Mouse (Mus musculus): ENCODE data around the gene Phldb2. TPM values are rescaled to one million over a fixed set of nuclear protein-coding genes. Genes with fewer than 3 reads are reported as not detected.
A peak's percentile ranks its signal among the peaks of the same experiment; 100 is the strongest.

Gene Phldb2
- total RNA-seq, 2 experiments from 2014 or later = not detected

DNA sequence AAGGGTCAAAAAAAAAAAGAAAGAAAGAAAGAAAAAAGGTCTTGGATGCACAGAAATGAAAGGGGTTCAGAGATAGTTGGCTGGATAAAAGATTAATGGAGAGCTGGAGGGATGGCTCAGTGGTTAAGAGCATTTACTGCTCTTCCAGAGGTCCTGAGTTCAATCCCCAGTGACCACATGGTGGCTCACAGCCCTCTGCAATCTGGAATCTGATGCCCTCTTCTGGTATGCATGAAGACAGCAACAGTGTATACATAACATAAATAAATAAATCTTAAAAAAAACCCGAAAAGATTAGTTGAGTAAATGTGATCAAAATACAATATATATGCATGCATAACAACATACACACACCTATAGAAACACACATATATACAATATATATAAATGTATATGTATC lies 192.0 kb downstream of the Phldb2 start:
- ATAC-seq (replicated peaks; ENCODE audit: low FRiP score, poor library complexity, severe bottlenecking) = no peak

DNA sequence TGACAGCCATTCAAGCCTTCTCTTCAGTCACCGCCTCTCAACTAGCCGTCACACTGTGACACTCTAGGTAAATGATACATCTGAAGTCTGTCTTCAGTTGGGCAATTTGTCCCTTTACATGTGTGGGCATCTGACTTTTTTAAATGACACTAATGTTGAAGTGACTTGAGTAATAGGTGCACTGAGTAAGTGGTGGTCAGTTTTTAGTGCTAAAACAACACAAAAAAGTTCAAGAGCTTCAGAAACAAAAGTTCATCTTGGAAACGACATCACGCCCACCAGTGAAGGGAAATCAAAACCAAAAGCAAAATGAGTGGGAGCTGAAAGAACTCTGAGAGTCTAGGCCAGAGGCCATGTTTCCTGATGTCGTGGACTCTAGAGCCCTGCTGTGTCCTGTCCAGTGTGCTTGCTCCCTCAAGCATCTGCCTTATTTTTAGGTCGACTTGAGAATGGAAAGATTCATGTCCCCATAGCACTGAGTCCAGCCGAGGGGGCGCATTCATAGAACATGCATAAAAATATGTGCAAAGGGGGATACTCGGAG lies 194.6 kb downstream of the Phldb2 start:
- ATAC-seq (replicated peaks; ENCODE audit: low FRiP score, poor library complexity, severe bottlenecking) = no peak

DNA sequence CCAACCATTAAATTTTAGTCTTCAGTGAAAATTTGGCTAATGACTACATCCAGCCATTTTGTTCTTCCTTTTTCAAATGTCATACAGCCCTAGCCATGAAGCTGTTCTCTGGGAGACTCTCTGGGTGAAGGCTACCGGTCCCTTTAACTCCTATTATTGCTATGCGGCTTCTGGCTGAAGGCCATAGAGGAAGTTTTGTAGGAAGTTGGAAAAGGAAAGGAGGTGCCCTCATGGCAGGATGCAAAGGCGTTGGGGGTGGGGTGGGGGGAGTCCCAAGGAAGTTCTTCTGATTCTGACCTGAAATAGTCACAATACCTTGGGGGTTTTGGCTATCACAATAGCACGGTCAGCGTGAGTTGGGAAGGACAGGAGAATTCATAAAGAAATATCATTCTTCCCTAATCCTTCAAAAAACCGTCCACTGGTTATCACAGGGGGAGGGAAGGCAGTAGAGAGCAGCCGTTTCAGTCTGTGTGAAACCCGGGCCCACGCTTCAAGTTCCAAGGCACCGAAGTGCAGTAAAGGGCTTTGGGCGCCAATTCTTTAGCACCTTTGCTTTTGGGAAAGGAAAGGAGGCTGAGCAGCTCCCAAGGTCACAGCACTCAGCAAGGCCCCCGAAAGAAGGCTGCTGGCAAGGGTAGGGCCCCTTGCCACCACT lies 195.8 kb downstream of the Phldb2 start:
- no peak for ATAC-seq (replicated peaks; ENCODE audit: low FRiP score, poor library complexity, severe bottlenecking)

DNA sequence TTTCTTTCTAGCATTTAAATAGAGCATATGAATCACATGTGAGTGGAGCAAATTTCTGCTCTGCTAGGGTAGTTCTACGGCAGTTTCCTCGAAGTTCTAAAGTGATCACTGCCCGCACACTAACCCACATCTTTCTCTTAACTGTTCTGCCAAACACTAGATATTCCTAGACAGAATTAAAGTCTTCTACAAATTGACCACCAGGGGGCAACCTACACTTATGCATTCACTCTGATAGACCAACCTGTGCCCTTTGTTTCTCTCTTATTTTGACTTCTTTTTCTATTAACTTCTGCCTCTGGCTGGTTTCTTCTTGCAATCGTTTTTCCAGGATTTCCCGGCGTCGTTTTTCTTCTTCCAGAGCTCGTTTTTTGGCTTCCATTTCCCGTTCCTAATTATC lies 196.5 kb downstream of the Phldb2 start:
- ATAC-seq (replicated peaks; ENCODE audit: low FRiP score, poor library complexity, severe bottlenecking) = no peak; the same call in 1 of the 2 replicates

DNA sequence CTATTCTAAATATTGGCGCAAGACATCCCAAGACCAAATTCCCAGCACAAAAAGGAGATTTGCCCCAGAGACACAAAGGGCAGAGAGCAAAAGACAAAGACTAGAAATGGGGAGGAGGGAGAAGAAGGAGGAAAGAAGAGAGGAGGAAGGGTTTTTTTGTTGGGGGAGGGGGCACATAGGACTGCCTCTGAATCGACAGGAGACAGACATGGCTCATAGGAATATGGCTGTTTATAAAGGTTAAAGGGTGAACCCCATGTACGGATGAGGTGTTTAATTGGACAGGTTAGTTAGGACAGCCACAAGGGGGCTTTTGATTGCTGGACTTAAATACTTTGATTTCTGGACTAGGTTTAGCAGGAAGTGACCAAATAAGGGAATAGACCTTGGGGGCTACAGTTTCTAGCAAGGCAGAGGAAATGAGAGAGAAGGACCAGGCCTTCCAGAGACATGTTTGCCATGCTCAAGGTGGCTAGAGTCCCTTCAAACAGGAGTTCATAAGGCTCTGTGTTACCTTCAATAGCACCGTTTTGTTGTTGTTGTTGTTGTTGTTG lies 209.7 kb downstream of the Phldb2 start:
- no peak for ATAC-seq (replicated peaks; ENCODE audit: low FRiP score, poor library complexity, severe bottlenecking)

DNA sequence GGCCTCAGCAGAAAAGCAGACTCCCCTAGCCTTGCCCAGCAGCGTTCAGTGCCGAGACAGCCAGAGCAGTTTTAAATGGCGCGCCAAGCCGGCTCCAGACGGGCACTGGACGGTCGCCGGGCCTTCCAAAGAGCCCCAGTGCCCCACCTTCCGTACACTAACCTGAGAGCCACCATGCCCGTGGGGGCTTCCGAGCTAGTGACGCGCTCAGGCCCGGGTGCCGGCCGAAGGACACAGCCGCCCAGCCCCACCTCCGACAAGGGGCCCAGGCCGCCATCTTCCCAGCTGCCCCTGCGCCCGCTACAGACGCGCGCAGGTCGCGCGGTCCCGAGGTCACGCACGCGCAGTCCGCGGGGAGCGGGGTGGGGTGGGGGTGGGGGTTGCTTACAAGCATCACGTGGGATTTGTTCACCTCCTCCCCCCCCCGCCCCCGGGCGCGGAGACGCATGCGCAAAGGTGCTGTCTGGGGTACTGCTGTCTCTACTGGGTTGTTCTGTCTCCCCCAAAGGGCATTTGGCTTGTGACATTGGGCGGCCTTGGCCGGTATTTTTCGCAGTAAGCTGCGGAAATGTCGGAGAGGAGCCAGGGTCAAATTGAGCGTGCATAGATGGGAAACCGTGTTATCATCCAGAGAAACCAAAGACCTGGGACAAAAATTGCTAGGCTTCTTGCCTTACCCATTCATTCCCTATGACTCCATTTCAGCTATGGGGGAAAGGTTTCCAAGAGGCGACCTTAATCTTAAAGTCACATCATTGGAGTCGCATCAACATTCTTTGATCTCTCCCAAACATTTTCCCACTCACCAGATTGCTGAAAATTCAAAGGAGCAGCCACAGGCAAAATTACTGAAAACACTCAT lies 210.6 kb downstream of the Phldb2 start, which contains the start of gene Abhd10:
Gene Abhd10 (minus strand): TSS at position 341 of the 862 bp plus-strand sequence.
- ATAC-seq (replicated peaks; ENCODE audit: low FRiP score, poor library complexity, severe bottlenecking) = peak; percentile 92

DNA sequence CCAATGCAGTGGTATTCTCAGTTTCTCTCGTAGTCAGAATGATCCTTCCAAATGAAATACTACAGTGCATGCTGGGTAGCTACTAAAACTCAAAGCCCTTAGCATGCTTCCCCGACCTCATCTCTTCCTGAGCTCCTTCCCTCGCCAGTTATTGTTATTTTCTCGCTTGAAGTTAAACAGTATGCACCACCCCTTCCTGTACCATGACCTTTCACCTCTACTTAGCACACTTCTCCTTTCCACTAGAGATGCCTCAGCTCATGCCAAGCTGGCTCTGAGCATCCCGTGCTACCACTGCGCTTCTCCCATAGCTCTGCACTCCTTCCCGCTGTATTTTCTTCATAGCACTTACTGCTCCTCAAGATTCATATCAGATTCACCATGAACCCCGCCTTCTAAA lies 215.5 kb downstream of the Phldb2 start:
- no peak for ATAC-seq (replicated peaks; ENCODE audit: low FRiP score, poor library complexity, severe bottlenecking)

DNA sequence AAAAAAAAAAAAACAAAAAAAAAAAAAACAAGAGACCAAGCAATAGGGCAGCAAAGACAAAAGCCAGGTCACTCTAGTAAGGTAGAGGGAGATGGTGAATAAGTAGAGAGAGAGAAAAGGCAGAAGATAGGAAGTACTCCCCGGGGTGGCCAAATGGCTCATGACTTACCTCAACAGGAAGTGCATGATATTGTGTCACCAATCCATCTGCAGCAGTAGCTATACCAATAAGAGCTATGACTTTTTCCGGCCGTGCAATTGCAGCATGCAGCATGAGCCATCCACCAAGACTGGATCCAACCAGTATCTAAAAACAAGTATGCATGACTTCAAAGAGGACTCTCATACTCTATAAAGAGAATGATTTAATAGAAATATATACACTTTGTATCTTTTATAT lies 216.7 kb downstream of the Phldb2 start:
- ATAC-seq (replicated peaks; ENCODE audit: low FRiP score, poor library complexity, severe bottlenecking) = no peak

DNA sequence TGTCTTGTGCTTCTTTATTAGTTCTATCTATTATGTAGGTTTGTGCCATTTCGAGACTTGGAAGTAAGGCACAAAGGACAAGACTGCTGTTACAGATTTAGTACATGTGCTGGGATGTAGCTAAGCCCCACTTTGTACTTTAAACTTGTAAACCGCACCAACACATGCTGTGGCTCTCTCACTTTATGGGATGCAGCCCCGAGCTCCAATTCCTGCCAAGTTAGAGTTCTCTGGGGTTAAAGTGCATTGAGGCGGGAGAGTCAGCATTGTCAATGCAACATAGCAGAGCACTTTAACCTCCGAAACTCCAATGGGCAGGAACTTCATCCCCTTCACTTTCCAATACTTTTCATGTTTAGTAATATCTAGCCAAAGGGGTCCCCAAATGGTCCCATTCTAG lies 224.2 kb downstream of the Phldb2 start:
- ATAC-seq (replicated peaks; ENCODE audit: low FRiP score, poor library complexity, severe bottlenecking) = no peak

DNA sequence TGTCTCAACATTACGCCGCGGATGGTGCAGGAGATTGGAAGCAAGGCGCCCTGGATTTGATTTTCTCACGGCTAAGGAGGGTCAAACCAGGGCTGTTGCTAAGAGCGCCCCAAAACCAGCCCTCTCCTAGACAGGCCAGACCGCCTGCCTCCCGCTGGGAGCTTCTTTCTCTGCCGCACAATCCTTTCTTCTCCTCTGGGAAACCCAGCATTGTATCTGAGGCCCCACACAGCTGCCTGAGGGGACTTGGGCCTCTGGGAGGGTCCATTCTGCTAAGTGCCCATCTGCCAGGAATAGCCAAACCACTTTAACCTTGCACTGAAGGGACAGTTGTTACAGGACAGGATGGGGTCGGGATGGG lies 228.7 kb downstream of the Phldb2 start:
- no peak for ATAC-seq (replicated peaks; ENCODE audit: low FRiP score, poor library complexity, severe bottlenecking)

DNA sequence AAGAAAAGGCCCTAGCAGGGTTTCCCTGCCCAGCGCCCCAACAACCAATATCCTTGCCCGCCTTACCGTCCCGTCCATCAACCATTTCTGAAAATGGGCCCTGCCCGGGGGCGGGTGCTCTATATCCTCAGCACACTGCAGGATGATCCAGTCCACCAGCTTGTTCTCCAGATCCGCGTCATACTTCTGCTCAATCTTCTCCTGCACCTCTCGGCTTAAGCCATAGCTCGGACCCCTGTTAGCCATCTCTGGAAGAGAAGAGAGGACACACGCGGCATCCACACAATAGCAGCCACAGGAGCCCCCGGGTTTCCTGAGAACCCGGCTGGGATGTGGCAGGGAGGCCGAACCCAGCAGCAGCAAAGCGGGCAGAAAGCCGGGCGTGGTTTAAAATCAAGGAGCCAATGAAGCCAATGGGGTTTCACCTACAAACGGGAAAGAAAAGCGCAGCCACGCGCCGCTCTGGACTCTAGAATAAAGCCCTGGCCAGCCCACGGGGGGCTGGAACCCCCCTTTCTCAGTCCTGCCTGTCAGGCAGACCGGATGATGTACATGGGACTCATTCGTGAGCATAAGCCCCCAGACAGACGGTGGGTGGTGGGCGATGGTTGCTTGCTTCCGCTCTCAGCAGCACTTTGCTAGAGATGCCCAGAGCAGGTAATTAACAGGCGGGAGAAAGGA lies 229.2 kb downstream of the Phldb2 start, which contains the start of gene Tagln3:
Gene Tagln3 (minus strand): TSS at position 548 of the 681 bp plus-strand sequence.
- no peak for ATAC-seq (replicated peaks; ENCODE audit: low FRiP score, poor library complexity, severe bottlenecking)

DNA sequence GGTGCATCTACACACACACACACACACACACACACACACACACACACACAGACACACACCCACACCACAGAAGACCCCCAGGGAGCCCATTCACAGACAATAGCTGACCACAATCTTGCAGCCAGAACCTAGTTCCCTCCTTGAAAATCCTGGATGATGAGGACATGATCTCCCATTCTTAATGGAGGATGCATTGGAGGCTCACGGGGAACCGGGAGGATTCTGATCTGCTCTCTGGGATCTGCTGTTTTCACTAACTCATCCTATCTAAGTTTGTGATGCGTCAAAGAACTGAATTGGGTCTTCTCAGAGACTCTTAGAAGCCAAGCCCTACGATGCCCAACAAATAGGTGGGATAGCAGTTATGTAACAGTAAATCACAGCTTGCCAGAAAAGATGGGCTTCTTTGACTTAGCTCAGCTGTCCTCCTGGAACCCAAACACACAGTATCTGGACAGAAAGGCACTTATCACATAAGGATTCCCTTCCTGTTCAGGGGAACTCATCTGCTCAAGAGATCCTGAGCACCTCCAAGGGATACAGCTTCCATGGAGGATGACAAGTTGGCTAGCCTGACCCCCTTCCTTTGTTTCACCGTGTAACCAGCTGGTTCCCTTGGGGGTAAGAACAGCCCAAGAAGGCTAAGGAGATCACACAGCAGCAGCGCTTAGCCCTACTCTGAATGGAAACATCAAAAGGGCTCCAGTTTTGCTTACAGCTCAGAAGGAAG lies 230.1 kb downstream of the Phldb2 start:
- ATAC-seq (replicated peaks; ENCODE audit: low FRiP score, poor library complexity, severe bottlenecking) = no peak

DNA sequence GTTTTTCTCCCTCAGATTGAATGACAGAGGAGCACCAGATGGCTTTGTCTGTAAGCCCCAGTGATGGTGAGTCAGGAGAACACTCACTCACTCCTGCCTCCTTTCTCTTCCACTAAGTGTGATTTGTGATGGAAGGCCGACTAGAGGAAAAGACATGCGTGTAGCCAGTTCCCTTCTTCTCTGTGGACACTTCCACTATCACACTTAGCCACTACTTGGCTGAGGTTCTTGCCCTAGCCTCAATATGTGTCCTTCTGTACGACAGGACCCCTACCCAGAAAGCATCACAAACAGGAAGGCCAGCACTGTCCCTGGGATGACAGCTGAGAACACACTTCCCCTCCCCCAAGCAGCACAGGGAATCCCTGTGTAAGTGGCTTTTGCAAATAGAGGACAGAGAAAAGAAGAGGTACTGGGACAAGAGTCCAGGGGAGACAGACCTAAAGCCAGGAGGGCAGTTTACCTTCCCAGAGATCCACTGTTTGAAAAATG lies 230.9 kb downstream of the Phldb2 start:
- ATAC-seq (replicated peaks; ENCODE audit: low FRiP score, poor library complexity, severe bottlenecking) = no peak

DNA sequence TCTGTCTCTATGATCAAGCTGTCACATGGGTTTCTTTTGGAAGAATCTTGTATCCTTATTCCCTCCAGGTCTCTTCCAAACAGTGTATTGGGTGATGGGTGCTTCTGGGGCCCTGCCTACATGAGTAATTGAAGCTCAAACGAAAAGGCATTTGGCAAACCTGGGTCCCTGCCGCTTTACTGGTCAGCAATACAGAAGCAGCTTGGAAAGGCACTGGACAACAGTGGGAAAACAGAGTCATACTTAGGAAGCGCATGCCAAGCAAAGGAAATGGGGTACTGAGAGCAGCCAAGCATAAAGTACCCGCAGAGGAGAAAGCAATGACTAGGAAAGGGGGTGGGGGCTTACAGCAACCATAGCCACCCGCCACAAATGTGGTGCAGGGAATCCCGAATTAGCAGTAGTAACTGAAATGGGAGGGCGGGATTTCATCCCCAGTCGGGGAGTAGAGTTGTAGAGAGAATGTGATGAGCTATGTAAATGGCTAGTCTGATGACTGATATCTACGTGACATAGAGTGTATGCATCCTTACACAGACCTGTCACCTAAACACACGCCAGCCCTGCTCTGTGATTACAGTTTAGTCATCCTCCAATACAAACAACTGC lies 233.3 kb downstream of the Phldb2 start:
- no peak for ATAC-seq (replicated peaks; ENCODE audit: low FRiP score, poor library complexity, severe bottlenecking)

DNA sequence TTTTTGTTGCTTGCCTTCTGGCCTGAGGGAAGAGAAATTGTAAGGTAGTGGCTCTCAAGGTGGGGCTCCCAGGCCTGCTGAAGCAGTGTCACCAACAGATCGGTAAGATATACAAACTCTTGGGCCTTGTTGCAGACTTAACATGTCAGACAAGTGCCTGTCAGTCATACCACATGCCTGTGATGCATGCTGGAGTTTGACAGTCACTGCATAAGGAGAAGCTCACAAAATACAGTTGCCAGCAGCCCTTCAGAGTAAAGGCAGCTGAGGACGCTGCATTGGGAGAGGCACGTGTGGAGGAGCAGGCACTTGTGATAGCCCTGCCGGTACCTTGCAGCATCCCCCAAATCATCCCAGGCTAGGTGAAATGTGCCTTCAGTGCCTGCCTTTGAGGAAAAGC lies 235.1 kb downstream of the Phldb2 start:
- ATAC-seq (replicated peaks; ENCODE audit: low FRiP score, poor library complexity, severe bottlenecking) = no peak

DNA sequence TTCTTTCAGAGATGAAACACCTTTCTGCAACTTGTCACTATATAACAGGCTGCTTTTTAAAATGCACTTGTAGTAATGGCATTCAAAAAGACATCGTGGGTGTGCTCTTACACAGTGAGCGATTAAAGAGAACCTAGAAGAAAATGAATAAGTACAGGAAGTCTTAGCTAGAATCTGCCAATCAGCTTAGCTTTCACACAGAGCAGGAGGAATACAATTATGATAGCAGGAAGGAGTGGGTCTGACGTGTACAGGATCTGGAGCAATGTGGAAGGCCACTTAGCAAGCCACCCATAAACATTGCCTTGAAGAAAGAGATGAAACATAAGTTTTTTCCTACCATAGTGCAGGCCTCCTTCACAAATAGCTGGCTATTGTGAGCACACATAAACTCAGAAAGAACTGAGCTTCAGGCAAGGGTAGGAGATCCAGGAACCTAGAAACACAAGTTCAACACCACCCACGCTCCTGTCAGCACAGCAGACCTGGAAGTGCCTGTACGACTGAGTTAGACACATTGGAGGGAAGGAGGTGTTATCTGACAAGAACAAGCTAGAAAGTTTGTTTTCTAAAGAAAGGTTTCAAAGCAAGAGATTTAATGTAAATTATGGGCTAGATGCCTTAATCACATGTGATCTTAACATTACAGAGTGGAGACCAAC lies 238.8 kb downstream of the Phldb2 start:
- no peak for ATAC-seq (replicated peaks; ENCODE audit: low FRiP score, poor library complexity, severe bottlenecking)

DNA sequence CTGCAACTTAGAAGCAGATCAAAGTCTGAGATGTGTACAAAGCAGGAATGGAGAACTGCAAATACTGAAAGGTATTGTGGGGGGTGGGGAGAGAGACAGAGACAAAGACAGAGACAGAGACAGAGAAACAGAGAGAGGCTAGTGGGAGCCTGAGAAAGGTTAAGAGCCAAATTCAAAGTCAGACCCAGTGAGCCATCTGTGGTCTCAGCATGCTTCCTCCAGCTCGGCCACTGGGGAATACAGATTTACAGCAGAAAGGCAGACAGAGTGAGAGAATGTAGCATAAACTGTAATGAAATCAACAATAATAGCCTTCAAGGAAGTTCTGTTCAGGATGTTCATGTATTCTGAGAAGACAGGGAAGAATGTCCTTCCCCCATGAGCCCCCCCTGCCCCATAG lies 239.5 kb downstream of the Phldb2 start:
- ATAC-seq (replicated peaks; ENCODE audit: low FRiP score, poor library complexity, severe bottlenecking) = no peak

DNA sequence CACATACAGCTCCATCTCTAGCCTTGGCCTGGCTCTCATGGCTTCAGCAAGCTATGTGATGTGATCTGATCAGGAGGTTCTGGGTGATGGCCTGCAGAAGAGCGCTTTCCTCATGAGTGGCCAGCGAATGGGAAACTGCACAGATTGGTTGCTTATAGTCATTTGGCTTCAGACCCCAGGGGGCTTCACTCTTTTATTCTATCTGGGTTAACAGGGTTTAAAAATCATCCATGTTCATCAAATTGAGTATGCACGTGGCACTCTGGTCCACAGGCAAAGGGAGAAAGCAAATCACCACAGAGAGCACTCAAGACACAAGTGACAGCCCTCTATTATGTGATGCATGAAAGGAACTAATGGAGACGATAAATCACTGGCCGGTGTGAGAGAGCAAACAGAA lies 240.1 kb downstream of the Phldb2 start:
- no peak for ATAC-seq (replicated peaks; ENCODE audit: low FRiP score, poor library complexity, severe bottlenecking)
